Mouse (Mus musculus) midbrain, postnatal 0 days (tissue): ENCODE data around the gene Lbp. TPM values are rescaled to one million over a fixed set of nuclear protein-coding genes. Genes with fewer than 3 reads are reported as not detected.
A peak's percentile ranks its signal among the peaks of the same experiment; 100 is the strongest.

ENCODE experiments used
- ATAC-seq: fragments of 200-750 bp; cut with Nextera tagmentation; 2 replicates; pipeline ENCODE4 v1.8.0; 2017; ENCODE audit warnings: moderate number of reproducible peaks, mild to moderate bottlenecking, moderate TSS enrichment, moderate library complexity; ENCODE audit not compliant: low FRiP score
- DNase-seq: peaks from one replicate; pipeline ENCODE4 v3.0.0-alpha.2; 2015; ENCODE audit warnings: low spot score
- H3K27ac ChIP-seq: fragments of 300-500 bp; sonication (generic); 2 replicates; pipeline ENCODE4 v1.5.1; 2014; ENCODE audit warnings: low read depth, mild to moderate bottlenecking, low read length, mixed read lengths
- H3K27me3 ChIP-seq: fragments of 300-500 bp; sonication (generic); 2 replicates; pipeline ENCODE4 v1.6.1; 2014; ENCODE audit warnings: low read length, control low read depth, mixed read lengths; ENCODE audit not compliant: insufficient read depth
- H3K36me3 ChIP-seq: fragments of 300-500 bp; sonication (generic); 2 replicates; pipeline ENCODE4 v1.6.1; 2014; ENCODE audit warnings: low read length, control low read depth, mixed read lengths; ENCODE audit not compliant: insufficient read depth
- H3K4me1 ChIP-seq: fragments of 300-500 bp; sonication (generic); 2 replicates; pipeline ENCODE4 v1.6.1; 2014; ENCODE audit warnings: mild to moderate bottlenecking, control low read depth, antibody characterized with exemption, low read length, mixed read lengths; ENCODE audit not compliant: insufficient read depth
- H3K4me2 ChIP-seq: fragments of 300-500 bp; sonication (generic); 2 replicates; pipeline ENCODE4 v1.6.1; 2014; ENCODE audit warnings: low read depth, mild to moderate bottlenecking, low read length, mixed read lengths; ENCODE audit not compliant: poor library complexity, severe bottlenecking
- H3K4me3 ChIP-seq: fragments of 300-500 bp; sonication (generic); 2 replicates; pipeline ENCODE4 v1.5.1; 2014; ENCODE audit warnings: low read depth, mild to moderate bottlenecking, low read length, moderate library complexity
- H3K9ac ChIP-seq: fragments of 300-500 bp; sonication (generic); replicated peaks from 2 replicates; pipeline ENCODE4 v1.6.1; 2014; ENCODE audit warnings: mild to moderate bottlenecking, low read length, moderate library complexity, mixed read lengths; ENCODE audit not compliant: poor library complexity, severe bottlenecking
- H3K9me3 ChIP-seq: fragments of 300-500 bp; sonication (generic); 2 replicates; pipeline ENCODE4 v1.6.1; 2016; ENCODE audit warnings: low read length, control low read depth
- CTCF ChIP-seq: IDR thresholded peaks from 2 replicates; pipeline ENCODE4 v1.5.1; 2016; ENCODE audit warnings: antibody characterized with exemption, mild to moderate bottlenecking
- WGBS: fragments of 180-500 bp; shearing (Covaris S2); extraction: QIAGEN DNeasy Blood & Tissue Kit; methylation state at CpG from one replicate; pipeline ENCODE4 v1.1.7; 2014; 5-methylcytosine and 5-hydroxymethylcytosine counted together
- polyA plus RNA-seq: library from polyadenylated mRNA; unstranded; fragments of >200 nt; fragmentation: Nextera tagmentation; extraction: Ambion mirVana; gene quantifications from 2 replicates; pipeline ENCODE4 v1.2.1, GENCODE M21; 2015
- total RNA-seq: library from RNA; depleted of rRNA; stranded (reverse); fragments of >200 nt; gene quantifications from 2 replicates; pipeline ENCODE4 v1.2.3, GENCODE M21; 2014; rRNA removed

Lbp gene
- 8.8 and 17.8 TPM in 2 replicates for total RNA-seq
- polyA plus RNA-seq: 4.2 and 5.6 TPM in 2 replicates

GRCm38 (mm10) chr2:158305948-158306695 is at the start of gene Lbp:
Gene Lbp, plus strand, starts transcription at chr2:158306493.
- H3K36me3 ChIP-seq: no peaks in the 10 kb centered on the region
- 56% methylated on average over 12 of the region's 13 CpGs for WGBS
- DNase-seq: no peak
- no peaks in the 10 kb centered on the region for H3K4me1 ChIP-seq
- H3K9me3 ChIP-seq: no peaks in the 10 kb centered on the region
- H3K4me3 ChIP-seq: no peak within 1 kb of the TSS
- no peaks in the 10 kb centered on the region for H3K27me3 ChIP-seq
- ATAC-seq: no peak
- no peak within 1 kb of the TSS for H3K27ac ChIP-seq
- H3K9ac ChIP-seq: no peak within 1 kb of the TSS
- no peak for TF ChIP-seq CTCF
- H3K4me2 ChIP-seq: no peak within 1 kb of the TSS

- Histone ChIP-seq H3K9me3 (no peaks in the 10 kb centered on the region), H3K36me3 (no peaks in the 10 kb centered on the region), H3K4me2 (no peak overlapping the region), H3K27me3 (no peaks in the 10 kb centered on the region), H3K9ac (no peak overlapping the region), H3K27ac (no peak overlapping the region), H3K4me3 (no peak overlapping the region), H3K4me1 (no peaks in the 10 kb centered on the region)
- 18% methylated on average over 5 of the region's 5 CpGs for WGBS
- ATAC-seq (no peak), DNase-seq (no peak)
- TF ChIP-seq CTCF: no peak
These were observed 49.4 kb upstream of the Lbp start for GRCm38 (mm10) chr2:158256894-158257293.

- no peak within 1 kb of the TSS for H3K4me2 ChIP-seq
- H3K36me3 ChIP-seq: no peaks in the 10 kb centered on the region
- H3K27me3 ChIP-seq: no peaks in the 10 kb centered on the region
- no peak within 1 kb of the TSS for H3K9ac ChIP-seq
- H3K4me1 ChIP-seq: no peaks in the 10 kb centered on the region
- no peak within 1 kb of the TSS for H3K27ac ChIP-seq
- WGBS: 81% methylated on average over 18 of the region's 18 CpGs
- DNase-seq (no peak), ATAC-seq (no peak)
- H3K4me3 ChIP-seq: no peak within 1 kb of the TSS
- no peaks in the 10 kb centered on the region for H3K9me3 ChIP-seq
- TF ChIP-seq CTCF: no peak
These were observed 48.3 kb upstream of the Lbp start, which contains the start of gene Bpi for GRCm38 (mm10) chr2:158258005-158258418. Gene Bpi, plus strand, starts transcription at chr2:158258094.

GRCm38 (mm10) chr2:158258781-158259180 is 47.5 kb upstream of the Lbp start:
- Histone ChIP-seq H3K4me2 (no peak overlapping the region), H3K9ac (no peak overlapping the region), H3K4me3 (no peak overlapping the region), H3K36me3 (no peaks in the 10 kb centered on the region), H3K4me1 (no peaks in the 10 kb centered on the region), H3K27ac (no peak overlapping the region), H3K27me3 (no peaks in the 10 kb centered on the region), H3K9me3 (no peaks in the 10 kb centered on the region)
- ATAC-seq: no peak
- peak; percentile 63 for DNase-seq
- WGBS: 15% methylated on average over 12 of the region's 12 CpGs
- peak; percentile 78 for TF ChIP-seq CTCF

GRCm38 (mm10) chr2:158259498-158259897 is 46.8 kb upstream of the Lbp start:
- H3K4me1 ChIP-seq: no peaks in the 10 kb centered on the region
- no peaks in the 10 kb centered on the region for H3K9me3 ChIP-seq
- H3K36me3 ChIP-seq: no peaks in the 10 kb centered on the region
- no peaks in the 10 kb centered on the region for H3K27me3 ChIP-seq
- TF ChIP-seq CTCF: no peak
- H3K4me3 ChIP-seq: no peak overlapping the region
- 77% methylated on average over 8 of the region's 8 CpGs for WGBS
- DNase-seq (no peak), ATAC-seq (no peak)
- no peak overlapping the region for H3K4me2 ChIP-seq
- no peak overlapping the region for H3K9ac ChIP-seq
- no peak overlapping the region for H3K27ac ChIP-seq

GRCm38 (mm10) chr2:158264877-158265276 is 41.4 kb upstream of the Lbp start:
- no peaks in the 10 kb centered on the region for H3K4me1 ChIP-seq
- WGBS: 84% methylated on average over 3 of the region's 3 CpGs
- H3K4me3 ChIP-seq: no peak overlapping the region
- H3K9me3 ChIP-seq: no peaks in the 10 kb centered on the region
- no peak for TF ChIP-seq CTCF
- DNase-seq (no peak), ATAC-seq (no peak)
- H3K4me2 ChIP-seq: no peak overlapping the region
- no peak overlapping the region for H3K27ac ChIP-seq
- no peak overlapping the region for H3K9ac ChIP-seq
- no peaks in the 10 kb centered on the region for H3K36me3 ChIP-seq
- no peaks in the 10 kb centered on the region for H3K27me3 ChIP-seq
